Mouse (Mus musculus) stomach, postnatal 0 days (tissue): ENCODE measurements around the gene Calr. TPM values are rescaled to one million over a fixed set of nuclear protein-coding genes. Genes with fewer than 3 reads are reported as not detected.
A peak's percentile ranks its signal among the peaks of the same experiment; 100 is the strongest.

ENCODE experiments used
- ATAC-seq: fragments of 200-750 bp; cut with Nextera tagmentation; 2 replicates; pipeline ENCODE4 v1.8.0; 2017; ENCODE audit not compliant: low FRiP score, low TSS enrichment
- DNase-seq: peaks from one replicate; pipeline ENCODE4 v3.0.0-alpha.2; 2016; ENCODE audit warnings: low spot score
- H3K27ac ChIP-seq: fragments of 300-500 bp; sonication (generic); replicated peaks from 2 replicates; pipeline ENCODE4 v1.5.1; 2014; ENCODE audit warnings: mild to moderate bottlenecking, control low read depth
- H3K27me3 ChIP-seq: fragments of 300-500 bp; sonication (generic); 2 replicates; pipeline ENCODE4 v1.6.1; 2014; ENCODE audit warnings: low read length; ENCODE audit not compliant: control insufficient read depth, insufficient read depth
- H3K36me3 ChIP-seq: fragments of 300-500 bp; sonication (generic); 2 replicates; pipeline ENCODE4 v1.6.1; 2014; ENCODE audit warnings: low read length, mixed read lengths; ENCODE audit not compliant: control insufficient read depth, insufficient read depth
- H3K4me1 ChIP-seq: fragments of 300-500 bp; sonication (generic); replicated peaks from 2 replicates; pipeline ENCODE4 v1.6.1; 2014; ENCODE audit warnings: antibody characterized with exemption; ENCODE audit not compliant: control insufficient read depth, insufficient read depth
- H3K4me2 ChIP-seq: fragments of 300-500 bp; sonication (generic); replicated peaks from 2 replicates; pipeline ENCODE4 v1.6.1; 2014; ENCODE audit warnings: low read depth, mild to moderate bottlenecking, control low read depth, moderate library complexity
- H3K4me3 ChIP-seq: fragments of 300-500 bp; sonication (generic); 2 replicates; pipeline ENCODE4 v1.5.1; 2014; ENCODE audit warnings: low read depth, low read length, control low read depth
- H3K9ac ChIP-seq: fragments of 300-500 bp; sonication (generic); 2 replicates; pipeline ENCODE4 v1.6.1; 2014; ENCODE audit warnings: mild to moderate bottlenecking, low read length, control low read depth, mixed read lengths
- H3K9me3 ChIP-seq: fragments of 300-500 bp; sonication (generic); 2 replicates; pipeline ENCODE4 v1.6.1; 2016; ENCODE audit warnings: low read length; ENCODE audit not compliant: control insufficient read depth
- CTCF ChIP-seq: IDR thresholded peaks from 2 replicates; pipeline ENCODE4 v1.5.1; 2016; ENCODE audit warnings: antibody characterized with exemption, low read depth, mild to moderate bottlenecking, moderate library complexity
- EP300 ChIP-seq: optimal IDR thresholded peaks from 2 replicates; pipeline ENCODE3; 2016; ENCODE audit warnings: antibody characterized with exemption
- WGBS: fragments of 180-500 bp; shearing (Covaris S2); extraction: QIAGEN DNeasy Blood & Tissue Kit; methylation state at CpG from one replicate; pipeline ENCODE4 v1.1.7; 2014; 5-methylcytosine and 5-hydroxymethylcytosine counted together
- polyA plus RNA-seq: library from polyadenylated mRNA; unstranded; fragments of >200 nt; fragmentation: Nextera tagmentation; extraction: Ambion mirVana; gene quantifications from 2 replicates; pipeline ENCODE4 v1.2.1, GENCODE M21; 2015

Gene Calr
- polyA plus RNA-seq, 1 experiment from 2014 or later, result 537 TPM

DNA sequence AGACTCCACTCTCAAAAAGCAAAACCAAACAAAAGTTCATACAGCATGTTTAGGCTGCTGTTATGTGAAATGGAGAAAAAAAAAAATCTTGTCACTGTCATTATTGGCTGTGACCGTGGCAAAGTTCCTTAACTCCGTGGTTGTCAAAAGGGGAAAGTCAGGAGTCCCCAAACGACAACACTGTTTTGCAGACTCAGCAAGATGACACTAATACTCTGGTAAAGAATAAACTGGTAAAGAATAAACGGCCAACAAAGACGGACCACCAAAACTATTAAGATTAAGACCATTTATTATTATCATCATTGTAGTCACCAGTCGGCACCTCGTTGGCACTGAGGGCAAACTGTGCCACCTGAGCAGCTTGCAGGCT is 6.9 kb downstream of the Calr start:
- Histone ChIP-seq H3K27ac (peak overlapping the region; percentile 91), H3K9me3 (no peaks in the 10 kb centered on the region), H3K36me3 (peaks cover 47% of the 10 kb centered on the region), H3K4me2 (peak overlapping the region; percentile 91), H3K9ac (peak overlapping the region; percentile 91), H3K27me3 (no peaks in the 10 kb centered on the region), H3K4me1 (peaks cover 7% of the 10 kb centered on the region; the same call in 1 of the 2 replicates), H3K4me3 (peak overlapping the region; percentile 88)
- no peak for ATAC-seq
- TF ChIP-seq EP300 (no peak), CTCF (no peak)
- no peak for DNase-seq
- WGBS, result under 1% methylated on average over 7 of the region's 7 CpGs

- H3K9me3 ChIP-seq, result no peaks in the 10 kb centered on the region
- DNase-seq (no peak), ATAC-seq (no peak)
- H3K9ac ChIP-seq, result peak overlapping the region; percentile 91; the same call in 1 of the 2 replicates
- peak overlapping the region; percentile 91 for H3K4me2 ChIP-seq
- peaks cover 43% of the 10 kb centered on the region for H3K36me3 ChIP-seq
- 72% methylated on average over 2 of the region's 2 CpGs for WGBS
- no peak overlapping the region for H3K27ac ChIP-seq
- peak overlapping the region; percentile 88 for H3K4me3 ChIP-seq
- H3K27me3 ChIP-seq, result no peaks in the 10 kb centered on the region
- TF ChIP-seq CTCF (no peak), EP300 (no peak)
- peaks cover 2% of the 10 kb centered on the region; the same call in 1 of the 2 replicates for H3K4me1 ChIP-seq
These were observed 7.3 kb downstream of the Calr start for GRCm38 (mm10) chr8:84839411-84839810.

DNA sequence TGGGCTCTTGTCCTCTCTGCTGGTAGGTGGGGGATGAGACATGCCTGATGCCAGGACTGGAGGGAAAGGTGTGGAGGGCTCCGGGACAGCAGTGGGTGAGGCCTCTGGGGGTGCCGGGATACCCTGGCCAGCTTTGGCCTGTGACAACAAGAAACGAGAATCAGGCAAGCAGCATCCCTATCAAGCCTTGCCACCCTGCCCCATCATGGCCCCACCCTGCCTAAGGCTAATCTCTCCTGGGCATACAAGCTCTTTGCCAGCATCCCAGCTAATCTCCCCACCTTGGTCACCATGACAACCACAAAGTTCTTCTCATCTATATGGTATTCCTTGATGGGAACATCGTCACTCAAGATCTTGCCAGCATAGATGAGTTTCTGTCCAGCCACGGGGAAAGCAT is 8.2 kb downstream of the Calr start:
- TF ChIP-seq EP300 (no peak), CTCF (no peak)
- H3K9ac ChIP-seq, result no peak overlapping the region
- ATAC-seq (no peak), DNase-seq (no peak)
- H3K36me3 ChIP-seq, result peaks cover 37% of the 10 kb centered on the region
- WGBS, result 83% methylated on average over 5 of the region's 5 CpGs
- no peak overlapping the region for H3K4me3 ChIP-seq
- H3K27ac ChIP-seq, result no peak overlapping the region
- no peaks in the 10 kb centered on the region for H3K9me3 ChIP-seq
- no peaks in the 10 kb centered on the region for H3K27me3 ChIP-seq
- H3K4me1 ChIP-seq, result no peaks in the 10 kb centered on the region
- H3K4me2 ChIP-seq, result no peak overlapping the region

DNA sequence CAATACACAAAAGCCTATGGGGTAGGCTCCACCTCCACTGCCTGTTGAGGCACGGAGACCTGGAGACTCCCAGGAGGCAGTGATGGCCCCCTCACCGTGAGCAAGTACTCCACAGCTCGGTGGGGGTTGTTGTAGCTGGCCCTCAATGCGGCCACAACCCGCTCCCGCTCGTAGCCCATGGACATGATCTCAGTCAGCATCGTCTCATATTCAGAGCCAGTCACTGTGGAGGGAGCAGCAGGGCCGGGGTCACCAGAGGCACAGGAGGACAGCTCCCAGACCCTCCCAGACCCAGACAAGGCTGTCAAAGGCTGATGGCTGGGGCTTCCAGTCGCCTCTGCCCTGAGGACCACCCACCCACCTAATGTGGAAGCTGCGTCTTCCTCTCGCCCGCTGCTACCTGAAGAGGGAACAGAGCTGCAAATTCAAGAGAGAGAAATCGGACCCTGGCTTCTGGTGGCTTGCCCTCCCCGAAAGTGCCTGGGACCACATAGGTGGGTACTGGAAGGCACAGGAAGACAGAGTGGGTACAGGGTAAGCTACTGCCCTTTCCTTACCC is 8.7 kb downstream of the Calr start:
- DNase-seq (peak; percentile 13), ATAC-seq (no peak)
- Histone ChIP-seq H3K27ac (no peak overlapping the region), H3K4me3 (no peak overlapping the region), H3K4me1 (no peaks in the 10 kb centered on the region), H3K9me3 (no peaks in the 10 kb centered on the region), H3K36me3 (peaks cover 32% of the 10 kb centered on the region), H3K4me2 (no peak overlapping the region), H3K9ac (no peak overlapping the region), H3K27me3 (no peaks in the 10 kb centered on the region)
- TF ChIP-seq EP300 (no peak), CTCF (no peak)
- 82% methylated on average over 15 of the region's 15 CpGs for WGBS

DNA sequence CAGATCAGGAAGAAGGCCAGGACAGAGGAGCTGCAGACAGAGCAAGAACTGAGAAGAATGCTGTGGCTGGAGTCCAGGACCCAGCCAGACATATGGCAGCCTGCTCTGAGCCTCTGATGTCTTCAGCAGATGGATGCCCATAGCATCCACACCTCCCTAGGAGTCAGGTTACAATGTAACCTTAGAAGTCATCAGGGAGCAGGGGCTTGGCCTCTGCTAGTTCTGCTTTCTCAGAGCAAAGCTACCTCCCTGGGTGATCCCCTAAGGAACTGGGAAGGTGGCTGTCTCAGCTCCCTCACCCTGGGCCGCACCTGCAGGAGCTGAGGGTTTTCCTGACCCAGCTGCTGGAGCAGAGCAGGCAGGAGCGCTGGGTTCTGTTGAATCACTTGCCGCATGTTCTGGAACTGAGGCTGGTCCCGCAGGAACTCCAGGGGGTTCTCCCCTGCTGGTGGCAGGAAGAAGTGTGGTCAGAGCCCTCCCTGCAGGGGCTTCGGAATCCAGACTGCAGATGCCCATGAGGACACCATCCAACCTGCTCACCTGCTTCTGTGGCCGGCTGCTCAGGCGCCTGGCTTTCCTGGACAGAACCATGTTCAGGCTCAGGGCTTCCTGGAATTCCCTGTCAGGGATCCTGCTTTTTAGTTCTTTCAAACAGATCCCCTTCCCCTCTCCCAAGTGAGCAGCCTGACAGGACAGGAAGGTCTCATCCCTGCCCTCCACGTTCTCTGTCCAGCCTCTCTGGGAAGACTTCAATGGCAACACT is 9.4 kb downstream of the Calr start:
- peak; percentile 13 for DNase-seq
- 52% methylated on average over 8 of the region's 8 CpGs for WGBS
- TF ChIP-seq CTCF, result no peak
- no peak for TF ChIP-seq EP300
- H3K27me3 ChIP-seq, result no peaks in the 10 kb centered on the region
- no peaks in the 10 kb centered on the region for H3K9me3 ChIP-seq
- no peak overlapping the region for H3K4me3 ChIP-seq
- no peaks in the 10 kb centered on the region for H3K4me1 ChIP-seq
- H3K9ac ChIP-seq, result no peak overlapping the region
- H3K27ac ChIP-seq, result no peak overlapping the region
- ATAC-seq, result no peak
- peaks cover 26% of the 10 kb centered on the region for H3K36me3 ChIP-seq
- H3K4me2 ChIP-seq, result no peak overlapping the region
